Mouse (Mus musculus) heart, embryonic 10.5 days (tissue): ENCODE data around the gene Cabp1. TPM values are rescaled to one million over a fixed set of nuclear protein-coding genes. Genes with fewer than 3 reads are reported as not detected.

Experiments
- DNase-seq: peaks from one replicate; pipeline ENCODE4 v3.0.0-alpha.2; 2017; ENCODE audit warnings: low spot score
- H3K27ac ChIP-seq: fragments of 300-500 bp; sonication (generic); 2 replicates; pipeline ENCODE4 v1.5.1; 2016; ENCODE audit warnings: mild to moderate bottlenecking
- H3K27me3 ChIP-seq: fragments of 300-500 bp; sonication (generic); 2 replicates; pipeline ENCODE4 v1.6.1; 2016; ENCODE audit warnings: mild to moderate bottlenecking; ENCODE audit not compliant: poor library complexity, insufficient read depth, severe bottlenecking
- H3K36me3 ChIP-seq: fragments of 300-500 bp; sonication (generic); 2 replicates; pipeline ENCODE4 v1.6.1; 2016; ENCODE audit warnings: mild to moderate bottlenecking, moderate library complexity
- H3K4me1 ChIP-seq: fragments of 300-500 bp; sonication (generic); 2 replicates; pipeline ENCODE4 v1.6.1; 2016; ENCODE audit warnings: mild to moderate bottlenecking
- H3K4me3 ChIP-seq: fragments of 300-500 bp; sonication (generic); 2 replicates; pipeline ENCODE4 v1.5.1; 2016; ENCODE audit warnings: mild to moderate bottlenecking, moderate library complexity
- H3K9me3 ChIP-seq: fragments of 300-500 bp; sonication (generic); 2 replicates; pipeline ENCODE4 v1.6.1; 2016; ENCODE audit warnings: mild to moderate bottlenecking, moderate library complexity
- WGBS: fragments of 180-500 bp; shearing (Covaris S2); methylation state at CpG from one replicate; pipeline ENCODE4 v1.1.7; 2016; 5-methylcytosine and 5-hydroxymethylcytosine counted together
- polyA plus RNA-seq: library from polyadenylated mRNA; unstranded; fragments of >200 nt; fragmentation: Nextera tagmentation; extraction: Ambion mirVana; gene quantifications from 2 replicates; pipeline ENCODE4 v1.2.1, GENCODE M21; 2016

Gene Cabp1
- 0.79 and 1.2 TPM in 2 replicates for polyA plus RNA-seq

DNA sequence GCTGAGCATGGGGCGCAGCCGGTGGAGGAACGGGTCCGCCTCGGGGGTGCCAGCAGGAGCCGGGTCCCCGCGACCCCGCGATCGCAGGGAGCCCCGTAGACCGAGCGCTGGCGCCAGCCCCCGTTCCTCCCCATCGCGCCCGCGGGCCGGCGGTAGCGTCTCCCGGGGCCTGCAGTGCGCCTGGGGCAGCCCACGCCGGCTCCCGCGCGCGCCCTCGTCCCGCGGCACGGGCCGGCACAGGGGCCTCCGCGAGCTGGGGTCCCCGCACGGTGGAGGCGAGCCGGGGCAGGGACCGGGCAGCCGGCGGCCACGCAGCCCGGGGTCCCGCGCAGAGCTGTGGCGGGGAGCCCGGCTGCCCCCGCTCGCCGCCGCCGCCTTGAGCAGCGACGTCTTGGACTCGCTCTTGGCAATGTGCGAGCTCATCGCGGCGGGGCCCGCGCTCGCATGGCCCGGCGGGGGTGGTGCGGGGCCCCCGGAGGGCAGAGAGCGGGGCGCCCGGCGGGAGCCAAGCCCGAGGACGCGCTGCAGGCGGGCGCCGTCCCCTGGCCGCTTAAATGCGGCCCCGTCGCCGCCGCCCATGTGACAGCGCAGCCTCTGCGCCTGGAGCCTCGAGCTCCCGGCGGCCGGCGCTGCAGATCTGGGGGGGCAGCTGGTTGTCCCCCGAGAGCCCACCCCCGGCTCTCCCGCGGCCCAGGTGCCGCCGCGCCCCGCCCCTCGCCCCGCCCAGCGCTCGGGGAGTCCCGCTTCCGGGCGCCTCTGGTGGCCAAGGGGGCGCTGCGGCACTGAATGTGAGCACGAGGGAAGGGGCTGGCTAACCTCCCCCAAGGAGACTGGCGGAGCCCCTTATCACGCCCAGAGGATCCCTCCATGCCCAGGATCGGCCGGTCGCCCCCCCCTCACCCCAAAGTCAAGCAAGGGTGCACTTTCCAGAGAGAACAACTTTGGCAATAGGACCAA is at the start of gene Cabp1:
Gene Cabp1, minus strand, starts transcription at position 713 of the 957 bp plus-strand sequence.
- H3K4me1 ChIP-seq: peaks cover 28% of the 10 kb centered on the region
- peak within 1 kb of the TSS; percentile 60; the same call in 1 of the 2 replicates for H3K27ac ChIP-seq
- no peak for DNase-seq
- H3K9me3 ChIP-seq: no peaks in the 10 kb centered on the region
- H3K36me3 ChIP-seq: no peaks in the 10 kb centered on the region
- WGBS: 1% methylated on average over 116 of the region's 116 CpGs
- H3K27me3 ChIP-seq: peaks cover 83% of the 10 kb centered on the region
- H3K4me3 ChIP-seq: peak within 1 kb of the TSS; percentile 76

DNA sequence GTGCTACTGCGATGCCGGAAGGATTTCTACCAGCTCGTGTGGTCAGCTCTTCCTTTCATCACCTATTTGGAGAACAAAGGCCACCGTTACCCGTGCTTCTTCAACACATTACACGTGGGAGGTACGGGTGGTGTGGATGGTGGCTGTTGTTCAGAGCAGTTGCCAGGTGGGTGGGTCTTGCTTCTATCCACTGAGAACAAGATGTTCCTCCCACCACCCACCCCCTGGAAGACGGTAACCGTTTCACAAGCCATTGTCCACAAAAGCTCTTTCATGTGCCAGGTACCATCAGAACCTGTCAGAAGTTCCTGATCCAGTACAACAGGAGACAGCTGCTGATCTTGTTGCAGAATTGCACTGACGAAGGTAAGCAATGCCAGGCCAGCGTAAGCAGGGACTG is 46.0 kb upstream of the Cabp1 start:
- Histone ChIP-seq H3K9me3 (no peaks in the 10 kb centered on the region), H3K27ac (no peak overlapping the region), H3K4me1 (peaks cover 15% of the 10 kb centered on the region), H3K4me3 (no peak overlapping the region), H3K36me3 (peaks cover 56% of the 10 kb centered on the region), H3K27me3 (peaks cover 4% of the 10 kb centered on the region)
- 85% methylated on average over 11 of the region's 11 CpGs for WGBS
- no peak for DNase-seq

- peaks cover 18% of the 10 kb centered on the region for H3K4me1 ChIP-seq
- DNase-seq: no peak
- H3K27me3 ChIP-seq: peaks cover 14% of the 10 kb centered on the region
- H3K27ac ChIP-seq: no peak overlapping the region
- WGBS: 5% methylated on average over 11 of the region's 11 CpGs
- H3K4me3 ChIP-seq: peak overlapping the region; percentile 97
- H3K9me3 ChIP-seq: no peaks in the 10 kb centered on the region
- H3K36me3 ChIP-seq: peaks cover 42% of the 10 kb centered on the region
Measured at GRCm38 (mm10) chr5:115238729-115239195, 44.6 kb upstream of the Cabp1 start.

DNA sequence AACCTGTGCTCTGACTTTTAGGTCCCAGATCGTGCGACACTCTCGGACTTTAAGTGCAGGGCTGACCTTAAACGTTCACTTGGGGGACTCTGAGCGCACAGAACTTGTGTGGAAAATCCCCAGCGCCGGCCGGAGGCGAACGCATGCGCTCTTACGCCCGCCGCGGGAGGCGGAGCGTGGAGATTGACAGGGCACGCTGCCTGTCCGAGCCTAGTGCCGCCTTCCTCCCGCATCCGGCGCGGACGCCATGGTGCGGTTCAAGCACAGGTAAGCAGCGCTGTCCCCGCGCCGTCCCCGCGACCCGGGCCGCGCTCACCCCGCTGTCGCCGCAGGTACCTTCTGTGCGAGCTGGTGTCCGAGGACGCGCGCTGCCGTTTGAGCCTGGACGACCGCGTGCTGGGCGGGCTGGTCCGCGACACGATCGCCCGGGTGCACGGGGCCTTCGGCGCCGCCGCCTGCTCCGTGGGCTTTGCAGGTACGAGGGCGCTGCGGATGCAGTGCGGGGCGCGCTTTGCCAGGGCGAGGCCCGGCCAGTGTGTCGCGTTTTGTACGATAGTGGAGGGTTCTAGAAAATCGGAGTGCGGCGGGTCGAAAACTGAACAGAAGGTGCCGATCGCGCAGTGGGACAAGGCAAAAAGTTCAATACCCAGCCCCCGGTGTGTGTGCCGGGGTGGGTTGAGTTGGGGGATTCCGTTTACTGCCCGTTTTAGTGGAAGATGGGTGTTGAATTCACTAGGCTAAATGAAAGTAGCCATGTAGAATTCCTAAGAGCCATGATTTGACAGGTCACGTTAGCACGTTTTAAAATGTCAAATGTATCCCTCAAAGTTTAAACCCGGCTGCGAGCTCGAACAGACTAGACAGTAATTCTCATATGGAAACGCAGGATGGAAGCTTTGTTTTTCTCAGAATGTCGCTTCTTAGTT is 43.9 kb upstream of the Cabp1 start:
- peak overlapping the region; percentile 86 for H3K27ac ChIP-seq
- H3K4me1 ChIP-seq: peaks cover 18% of the 10 kb centered on the region
- H3K27me3 ChIP-seq: peaks cover 20% of the 10 kb centered on the region
- under 1% methylated on average over 88 of the region's 88 CpGs for WGBS
- peak overlapping the region; percentile 97 for H3K4me3 ChIP-seq
- H3K36me3 ChIP-seq: peaks cover 35% of the 10 kb centered on the region
- H3K9me3 ChIP-seq: no peaks in the 10 kb centered on the region
- peak; percentile 96 for DNase-seq

DNA sequence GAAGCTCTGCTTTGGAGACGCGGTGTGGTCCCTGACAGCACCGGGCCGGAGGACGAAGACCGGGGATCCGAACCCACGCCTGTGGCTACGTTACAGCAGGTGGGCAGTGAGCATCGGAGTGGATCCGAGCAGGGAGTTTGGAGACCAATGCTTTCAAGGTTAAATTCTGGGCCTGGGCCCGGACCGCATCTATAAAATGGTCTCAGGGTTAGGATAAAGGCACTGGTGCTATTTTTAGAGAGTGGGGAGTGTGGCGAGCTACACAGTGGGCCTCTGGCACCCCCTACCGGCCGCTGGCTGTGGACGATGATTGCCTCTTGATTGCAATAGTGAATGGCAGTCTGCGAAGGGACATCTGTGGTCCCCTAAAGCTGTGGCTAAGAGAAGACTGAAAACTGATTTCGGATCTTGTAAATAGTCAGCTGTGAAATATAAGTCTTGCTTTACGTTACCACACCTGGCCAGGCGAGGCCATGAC is 41.6 kb upstream of the Cabp1 start, which contains the start of gene Pop5:
Gene Pop5, plus strand, starts transcription at position 51 of the 478 bp plus-strand sequence.
- H3K4me1 ChIP-seq: peaks cover 27% of the 10 kb centered on the region
- peak within 1 kb of the TSS; percentile 77 for H3K27ac ChIP-seq
- H3K4me3 ChIP-seq: peak within 1 kb of the TSS; percentile 69
- 2% methylated on average over 21 of the region's 21 CpGs for WGBS
- peaks cover 30% of the 10 kb centered on the region for H3K27me3 ChIP-seq
- H3K36me3 ChIP-seq: peaks cover 13% of the 10 kb centered on the region
- no peaks in the 10 kb centered on the region for H3K9me3 ChIP-seq
- peak; percentile 93 for DNase-seq

GRCm38 (mm10) chr5:115235323-115235771 is 41.2 kb upstream of the Cabp1 start:
- Histone ChIP-seq H3K27ac (peak overlapping the region; percentile 77), H3K27me3 (peaks cover 30% of the 10 kb centered on the region), H3K4me3 (peak overlapping the region; percentile 69), H3K4me1 (peaks cover 28% of the 10 kb centered on the region), H3K9me3 (no peaks in the 10 kb centered on the region), H3K36me3 (peaks cover 8% of the 10 kb centered on the region)
- DNase-seq: no peak
- WGBS: under 1% methylated on average over 38 of the region's 45 CpGs

GRCm38 (mm10) chr5:115234519-115234918 is 40.3 kb upstream of the Cabp1 start:
- Histone ChIP-seq H3K36me3 (no peaks in the 10 kb centered on the region), H3K9me3 (no peaks in the 10 kb centered on the region), H3K4me1 (peaks cover 28% of the 10 kb centered on the region), H3K27ac (no peak overlapping the region), H3K27me3 (peaks cover 30% of the 10 kb centered on the region), H3K4me3 (no peak overlapping the region)
- WGBS: 54% methylated on average over 6 of the region's 6 CpGs
- no peak for DNase-seq

GRCm38 (mm10) chr5:115233031-115233780 is 39.0 kb upstream of the Cabp1 start:
- WGBS: 93% methylated on average over 14 of the region's 14 CpGs
- no peaks in the 10 kb centered on the region for H3K36me3 ChIP-seq

DNA sequence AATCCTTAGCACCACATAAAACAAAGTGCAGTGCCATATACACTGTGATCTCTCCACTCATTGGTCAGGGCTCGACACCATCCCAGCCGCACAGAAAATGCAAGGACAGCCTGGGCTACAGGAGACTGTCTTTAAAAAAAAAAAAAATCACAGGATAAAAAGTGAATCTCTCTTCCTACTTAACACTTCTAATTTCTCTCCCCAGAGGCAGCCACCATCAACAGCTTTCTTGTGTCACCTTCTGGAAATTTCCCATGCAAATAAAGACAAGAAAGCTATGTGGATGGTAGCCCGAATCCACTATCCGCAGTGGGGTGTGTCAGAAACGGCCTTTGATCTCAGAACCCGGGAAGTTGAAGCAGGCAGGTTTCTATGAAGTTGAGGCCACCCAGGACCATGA is 38.3 kb upstream of the Cabp1 start:
- no peaks in the 10 kb centered on the region for H3K36me3 ChIP-seq
- no peak overlapping the region for H3K4me3 ChIP-seq
- peaks cover 23% of the 10 kb centered on the region for H3K4me1 ChIP-seq
- DNase-seq: no peak
- no peak overlapping the region for H3K27ac ChIP-seq
- peaks cover 30% of the 10 kb centered on the region for H3K27me3 ChIP-seq
- H3K9me3 ChIP-seq: no peaks in the 10 kb centered on the region
- 72% methylated on average over 6 of the region's 6 CpGs for WGBS

More at GRCm38 (mm10) chr5:115233031-115233780, 39.0 kb upstream of the Cabp1 start:
- H3K9me3 ChIP-seq: no peaks in the 10 kb centered on the region
- no peak overlapping the region for H3K27ac ChIP-seq
- H3K4me1 ChIP-seq: peaks cover 23% of the 10 kb centered on the region
- DNase-seq: no peak
- H3K27me3 ChIP-seq: peaks cover 30% of the 10 kb centered on the region
- H3K4me3 ChIP-seq: no peak overlapping the region

- DNase-seq: no peak
- Histone ChIP-seq H3K9me3 (no peaks in the 10 kb centered on the region), H3K27ac (0 out of 2 replicates have a peak overlapping the region, but pooled peaks have one; percentile 13), H3K36me3 (no peaks in the 10 kb centered on the region), H3K4me1 (peaks cover 23% of the 10 kb centered on the region), H3K27me3 (peaks cover 30% of the 10 kb centered on the region), H3K4me3 (0 out of 2 replicates have a peak overlapping the region, but pooled peaks have one; percentile 27)
- 53% methylated on average over 16 of the region's 16 CpGs for WGBS
Measured at GRCm38 (mm10) chr5:115231552-115232120, 37.5 kb upstream of the Cabp1 start.

DNA sequence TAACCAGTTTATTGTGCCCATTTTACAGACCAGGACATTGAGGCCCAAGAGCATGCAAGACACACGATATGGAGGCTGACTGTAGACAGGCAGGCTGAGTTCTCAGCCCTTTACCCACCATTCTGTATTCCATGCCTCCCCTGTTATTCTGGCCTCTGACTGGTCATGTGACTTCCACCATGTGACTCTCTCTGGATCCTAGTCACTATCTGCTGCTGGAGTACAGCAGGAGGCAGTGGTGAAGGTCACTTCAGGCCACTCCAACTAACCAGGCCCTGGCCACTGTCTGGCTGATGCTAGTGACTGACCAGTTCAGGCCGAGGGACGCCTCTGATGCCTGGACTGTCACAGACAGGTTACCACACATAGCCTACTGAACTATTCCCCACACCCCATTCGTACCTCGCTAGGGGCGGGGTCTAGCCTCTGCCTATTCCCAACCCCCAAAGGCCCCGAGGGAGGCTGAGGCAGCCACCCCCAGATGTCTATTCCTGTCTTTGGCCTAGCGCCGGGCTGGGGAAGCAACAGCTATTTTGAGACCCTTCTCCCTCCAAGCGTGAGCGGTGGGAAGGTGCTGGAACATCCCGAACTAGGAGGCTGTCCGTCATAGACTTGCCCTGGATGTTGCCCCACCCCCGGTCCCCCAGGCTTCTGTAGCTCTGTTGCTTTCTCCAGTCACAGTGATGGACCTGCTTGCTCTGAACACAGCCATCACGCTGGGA is 36.8 kb upstream of the Cabp1 start:
- Histone ChIP-seq H3K9me3 (no peaks in the 10 kb centered on the region), H3K4me1 (peaks cover 20% of the 10 kb centered on the region), H3K27me3 (peaks cover 30% of the 10 kb centered on the region), H3K4me3 (0 out of 2 replicates have a peak overlapping the region, but pooled peaks have one; percentile 27), H3K27ac (0 out of 2 replicates have a peak overlapping the region, but pooled peaks have one; percentile 13), H3K36me3 (no peaks in the 10 kb centered on the region)
- DNase-seq: no peak
- 39% methylated on average over 15 of the region's 15 CpGs for WGBS
